Mouse (Mus musculus) c-Kit-positive CD71-negative TER-119-negative erythroid progenitor cells, embryonic 14.5 days (primary cell): ENCODE measurements around the gene Hprt.
A peak's percentile ranks its signal among the peaks of the same experiment; 100 is the strongest.

Experiments
- DNase-seq: peaks from one replicate; pipeline ENCODE4 v3.0.0-alpha.2; 2013; ENCODE audit warnings: low read depth

The Hprt gene

DNA sequence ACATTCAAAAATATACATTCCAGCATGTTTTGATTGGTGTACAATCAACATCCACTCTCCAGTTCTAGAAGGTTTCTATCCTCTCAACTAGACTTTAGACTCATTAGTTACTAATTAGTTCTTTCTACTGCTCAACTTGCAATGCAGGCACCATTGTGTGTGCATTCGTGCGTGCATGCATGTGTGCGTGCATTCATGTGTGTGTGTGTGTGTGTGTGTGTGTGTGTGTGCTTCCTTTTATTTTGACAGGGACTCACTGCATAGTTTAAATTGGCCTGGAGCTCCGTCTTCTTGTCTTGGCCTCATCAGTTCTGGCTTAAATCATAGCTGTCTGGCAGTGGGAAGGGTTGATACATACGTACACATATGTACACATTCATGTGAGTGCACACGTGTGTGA is 53.1 kb downstream of the Hprt start:
- no peak for DNase-seq

DNA sequence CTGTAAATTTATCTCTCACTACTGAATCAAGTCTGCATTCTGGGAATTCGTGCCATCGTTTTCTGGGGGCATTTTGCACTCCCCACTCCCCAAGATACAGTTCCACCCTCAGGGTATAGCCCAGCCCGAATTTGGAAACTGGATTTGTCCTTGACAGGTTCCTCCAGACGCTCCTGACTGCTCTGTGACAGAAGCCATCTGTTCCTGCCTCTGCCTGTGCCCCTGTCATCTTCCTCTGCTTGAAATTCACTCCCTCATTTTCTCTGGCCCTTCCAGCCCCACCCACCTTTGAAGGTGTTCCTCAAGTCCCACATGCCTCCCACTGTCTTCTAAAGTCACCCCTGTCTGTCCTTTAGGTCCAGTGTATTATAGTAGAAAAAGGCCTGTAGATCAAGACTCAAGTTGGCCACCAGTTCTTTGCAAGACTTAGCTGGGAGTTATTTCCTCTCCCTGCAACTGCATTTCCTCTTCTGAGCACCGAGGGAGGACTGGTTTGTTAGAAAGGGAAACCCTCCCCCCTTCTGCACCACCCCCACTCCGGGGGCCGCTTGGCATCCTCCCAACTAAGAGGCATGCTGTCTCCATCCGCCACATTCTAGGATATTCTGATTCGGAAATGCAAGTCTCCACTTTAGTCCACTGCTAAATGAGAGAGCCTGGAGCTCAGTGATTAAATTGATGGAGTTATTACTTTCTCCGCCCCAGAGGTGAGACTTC is 57.4 kb downstream of the Hprt start:
- no peak for DNase-seq

DNA sequence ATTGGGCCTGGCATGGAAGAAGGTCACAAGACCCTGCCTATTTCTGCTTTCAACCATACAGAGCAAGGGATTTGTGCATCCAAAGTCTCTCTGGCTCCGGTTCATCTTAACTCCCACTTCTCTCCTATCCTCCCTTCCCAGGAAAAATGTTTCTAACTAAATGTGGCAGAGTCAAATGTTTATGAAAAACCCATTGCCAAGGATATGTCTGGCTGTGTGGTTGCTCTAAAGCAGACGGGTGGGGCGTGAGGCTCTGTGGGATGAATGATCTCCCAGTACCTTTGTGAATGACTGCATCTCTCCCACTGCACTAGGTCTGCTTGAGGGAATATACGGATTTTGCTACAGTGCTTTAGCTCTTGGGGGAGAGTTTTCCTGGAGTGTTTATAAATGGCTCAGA is 58.1 kb downstream of the Hprt start:
- DNase-seq, result no peak

DNA sequence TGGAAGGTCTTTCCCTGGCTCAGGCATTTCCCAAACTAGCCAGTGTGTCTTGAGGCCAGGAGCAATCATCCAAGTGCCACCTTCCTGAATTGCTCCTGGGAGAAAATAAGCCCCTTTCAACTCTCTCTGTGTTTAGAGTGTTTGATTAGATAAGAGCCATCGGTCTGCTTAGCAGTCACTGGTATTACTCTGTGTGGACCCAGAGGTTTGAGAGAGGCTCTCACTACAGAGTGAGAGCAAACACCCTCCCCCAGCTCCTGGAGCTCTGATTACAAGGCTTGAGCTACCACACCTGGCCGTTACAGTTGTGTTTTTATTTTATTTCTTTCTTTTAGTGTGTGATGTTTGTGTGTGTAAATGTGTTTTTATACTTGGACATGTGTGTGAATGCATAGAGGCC is 59.0 kb downstream of the Hprt start:
- DNase-seq, result no peak

DNA sequence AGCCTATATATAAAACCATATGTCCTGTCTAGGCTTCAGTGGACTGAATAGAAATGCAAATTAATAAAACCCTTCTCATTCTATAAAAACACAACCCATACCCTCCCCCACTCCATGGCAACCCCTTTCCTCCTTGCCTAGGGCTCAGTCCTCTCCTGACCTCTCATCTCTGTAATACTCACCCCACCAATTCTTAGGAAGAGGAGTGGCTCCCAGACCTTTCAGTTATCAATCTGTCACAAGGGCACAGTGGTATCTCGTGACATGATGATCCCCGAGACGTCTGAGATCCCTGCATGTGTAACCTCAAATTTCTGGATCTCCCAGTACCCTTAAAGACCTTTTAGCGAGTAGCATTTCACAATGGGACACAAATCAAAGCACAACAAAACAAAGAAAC is 61.3 kb downstream of the Hprt start:
- no peak for DNase-seq

DNA sequence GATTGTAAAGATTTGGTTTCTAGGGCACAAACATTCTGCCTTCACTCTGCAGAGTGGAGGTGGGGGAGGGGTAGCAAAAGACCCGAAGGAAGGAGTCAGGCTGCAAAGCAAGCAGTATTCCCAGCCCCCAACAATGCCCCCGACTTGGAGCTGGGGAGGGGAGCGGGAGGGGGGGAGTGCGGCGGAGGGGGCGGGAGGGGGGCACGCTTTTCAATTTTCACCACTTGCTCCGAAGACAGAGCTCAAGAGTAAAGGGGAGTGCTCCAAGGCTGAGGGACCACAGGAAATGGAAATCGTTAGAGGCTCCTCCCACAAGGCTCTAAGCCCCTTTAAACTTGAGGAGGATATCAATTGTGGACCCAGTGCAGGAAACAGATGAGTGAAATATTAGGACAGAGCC is 62.4 kb downstream of the Hprt start:
- DNase-seq, result no peak

DNA sequence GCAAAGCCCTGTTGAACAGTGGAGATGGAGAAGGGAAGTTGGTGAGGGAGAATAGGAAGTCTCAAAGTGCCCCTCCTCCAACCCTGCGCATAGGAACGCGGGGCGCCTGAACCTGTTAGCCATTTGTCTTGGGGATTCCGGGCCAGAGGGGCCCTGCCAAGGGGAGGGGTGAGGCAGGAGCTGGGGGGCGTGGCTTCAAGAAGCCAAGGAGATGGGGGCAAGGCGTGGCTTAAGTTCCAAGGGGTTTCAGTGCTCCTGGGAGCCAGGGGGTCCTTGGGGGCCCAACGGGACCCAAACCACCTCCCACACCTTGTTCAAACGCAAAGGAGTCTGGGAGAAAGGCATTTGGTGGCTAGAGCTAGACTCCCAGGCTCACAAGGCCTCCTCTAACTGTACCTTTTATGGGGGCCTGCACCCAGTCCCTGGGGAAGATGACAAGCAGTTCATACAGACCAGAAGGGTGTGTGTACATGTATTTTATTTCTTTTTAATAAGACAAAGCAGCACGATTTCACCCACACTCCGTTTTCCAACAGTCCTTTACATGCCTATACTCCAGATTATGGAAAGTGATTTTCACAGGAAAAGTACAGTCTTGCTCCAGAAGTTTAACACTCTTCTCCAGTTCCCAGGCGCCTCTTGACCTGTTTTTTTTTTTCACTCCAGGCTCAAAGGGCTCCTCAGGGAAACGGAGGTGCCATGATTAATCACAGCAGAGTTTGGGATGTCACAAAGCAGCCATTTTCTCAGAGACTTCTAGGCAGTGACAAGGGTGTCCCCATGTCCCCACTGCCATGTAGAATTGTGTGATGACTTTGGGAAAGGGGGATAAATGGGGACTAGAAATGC is 64.9 kb downstream of the Hprt start:
- no peak for DNase-seq

DNA sequence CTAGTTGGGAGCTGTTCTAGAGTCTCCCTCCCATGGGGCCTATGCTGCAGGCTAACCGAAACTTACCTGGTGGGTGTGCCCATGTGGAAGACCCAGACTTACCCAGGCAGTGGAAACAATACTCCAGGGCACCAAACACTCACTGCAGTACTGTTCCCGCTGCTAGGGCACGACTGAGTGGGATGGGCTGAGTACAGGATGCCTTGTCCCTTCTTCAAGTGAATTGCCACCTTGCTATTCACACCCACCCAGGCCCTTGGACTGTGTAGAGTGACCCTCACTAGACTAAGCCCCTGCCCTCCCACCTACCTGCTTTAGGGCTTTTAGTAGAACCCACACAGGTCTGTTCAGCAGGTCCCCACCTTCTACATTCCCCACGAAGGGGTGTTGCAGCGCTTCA is 65.9 kb downstream of the Hprt start:
- DNase-seq, result no peak

DNA sequence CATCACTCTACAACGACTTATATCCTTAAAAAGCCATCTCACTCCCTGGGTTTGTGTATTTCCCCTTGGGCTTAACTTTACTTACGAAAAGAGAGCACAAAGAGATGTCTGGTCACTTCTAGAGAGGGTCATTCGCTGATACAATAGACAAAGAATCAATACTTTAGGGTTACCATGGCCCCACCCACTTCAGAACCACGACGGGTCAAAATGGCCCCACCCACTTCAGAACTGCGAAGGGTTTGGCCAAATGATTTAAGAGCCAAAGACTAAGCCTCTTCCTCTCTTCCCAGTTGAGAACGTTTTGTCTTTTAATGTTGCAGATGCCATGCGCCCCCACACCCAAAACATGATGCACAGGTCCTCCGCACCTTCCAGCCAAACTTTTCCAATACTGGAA is 67.8 kb downstream of the Hprt start:
- no peak for DNase-seq

DNA sequence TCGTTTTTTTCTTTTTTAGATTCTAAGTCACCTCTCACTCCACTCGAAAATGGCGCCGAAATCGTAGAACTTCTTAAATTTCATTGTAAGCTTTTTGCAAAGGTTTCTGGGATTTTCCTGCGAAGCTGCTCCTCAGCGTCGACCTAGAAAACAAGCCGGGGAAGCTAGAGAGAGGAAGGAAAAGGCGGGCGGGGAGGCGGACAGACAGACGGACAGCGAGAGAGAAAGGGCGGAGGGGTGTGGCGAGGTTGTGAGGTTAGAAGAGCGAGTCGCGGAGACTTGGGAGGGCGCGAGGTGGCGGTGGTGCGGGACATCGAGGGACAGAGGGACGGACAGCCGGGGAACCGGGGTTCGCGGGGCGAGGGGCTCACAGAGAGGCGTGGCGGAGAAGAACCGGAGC is 68.7 kb downstream of the Hprt start:
- DNase-seq, result no peak

GRCm38 (mm10) chrX:53057054-53057759 is 69.3 kb downstream of the Hprt start:
- DNase-seq, result peak; percentile 40

DNA sequence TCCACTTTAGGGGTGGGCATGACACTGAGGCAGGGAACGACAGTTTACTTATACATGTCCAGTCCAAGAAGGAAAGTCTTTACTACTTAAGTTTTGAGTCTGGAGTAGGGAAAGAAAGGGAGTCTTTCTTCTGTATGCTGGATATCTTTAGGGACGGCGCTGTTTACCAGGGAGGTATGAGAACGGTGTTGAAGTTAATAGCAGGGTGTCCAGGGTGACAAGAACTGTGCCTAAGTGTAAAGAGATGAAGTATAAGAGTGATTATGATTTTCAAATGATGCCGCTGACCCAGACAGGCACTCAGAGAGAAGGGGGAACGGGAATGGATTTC is 69.8 kb downstream of the Hprt start:
- DNase-seq, result no peak

- no peak for DNase-seq
These were observed 70.7 kb downstream of the Hprt start for GRCm38 (mm10) chrX:53058459-53059280.

DNA sequence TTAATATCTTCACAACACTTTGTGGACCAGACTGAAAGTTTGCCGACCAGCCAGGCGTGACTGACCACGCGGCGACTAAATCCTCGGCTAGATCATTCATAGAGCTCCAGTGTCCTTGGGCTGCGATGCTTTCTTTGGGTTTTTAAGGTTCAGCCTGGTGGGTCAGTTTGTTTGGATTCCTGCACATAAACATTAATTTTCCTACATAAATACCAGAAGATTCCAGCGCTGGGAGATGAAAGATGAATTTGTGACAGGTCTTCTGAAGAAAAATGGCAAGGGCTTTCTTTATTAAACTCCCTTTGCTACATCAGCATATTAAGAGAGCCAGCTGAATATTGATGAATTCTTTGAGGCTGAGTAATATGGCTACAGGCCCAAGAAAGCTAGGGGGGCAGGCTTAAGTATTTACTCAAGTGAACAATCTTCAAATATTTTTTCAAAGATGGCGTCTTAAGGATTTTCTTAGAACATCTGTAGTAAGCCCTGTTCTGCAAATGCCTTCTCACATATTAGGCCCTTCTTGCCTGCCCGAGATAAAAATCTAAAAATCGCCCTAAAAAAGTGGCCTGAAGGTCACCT is 71.6 kb downstream of the Hprt start:
- DNase-seq, result no peak

- DNase-seq, result no peak
These were observed 76.5 kb downstream of the Hprt start for GRCm38 (mm10) chrX:53064406-53064805.
